Mouse (Mus musculus) lung, postnatal 10 days (tissue): ENCODE measurements around the gene Siglecf.

Source experiments
- DNase-seq: peaks from one replicate; pipeline ENCODE4 v3.0.0; 2021

The Siglecf gene

DNA sequence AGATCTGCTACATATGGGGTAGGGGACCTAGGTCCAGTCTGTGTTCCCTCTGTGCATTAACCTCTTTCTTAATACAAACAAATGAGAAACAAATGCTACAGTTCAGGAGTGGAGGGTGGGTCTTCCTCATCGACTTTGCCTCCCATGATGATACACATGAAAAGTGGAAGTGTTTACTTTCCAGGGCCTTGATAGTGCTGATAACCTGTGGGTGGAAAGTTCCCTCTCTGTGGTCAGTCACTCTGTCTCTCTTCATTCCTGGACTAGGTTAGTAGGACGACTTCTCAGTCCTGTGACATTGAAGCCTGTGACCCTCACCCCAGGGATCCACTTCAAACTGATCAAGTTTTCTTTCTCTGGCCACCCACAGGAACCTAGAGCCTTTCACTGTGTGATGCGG lies at the start of gene Siglecf:
TSS of gene Siglecf (plus strand) at position 188 of the 400 bp plus-strand sequence.
- no peak for DNase-seq

DNA sequence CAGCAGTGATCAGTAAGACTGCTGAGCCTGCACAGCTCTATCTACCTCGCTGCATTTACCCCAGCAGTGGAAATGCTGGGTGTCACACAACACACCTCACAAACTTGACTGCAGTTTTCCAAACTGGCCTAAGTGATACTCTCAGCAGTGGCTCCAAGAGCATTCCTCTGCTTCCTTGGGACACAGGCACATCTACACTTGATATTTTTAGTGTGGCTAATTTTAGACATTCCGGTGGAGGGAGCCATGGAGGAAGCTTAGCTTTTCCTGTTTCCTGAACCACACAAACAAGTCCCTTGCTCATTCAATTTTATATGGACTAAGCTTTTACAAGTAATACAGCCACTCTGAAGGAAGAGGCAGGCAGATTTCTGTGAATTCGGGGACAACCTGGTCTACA lies 45.9 kb upstream of the Siglecf start:
- peak; percentile 41 for DNase-seq

DNA sequence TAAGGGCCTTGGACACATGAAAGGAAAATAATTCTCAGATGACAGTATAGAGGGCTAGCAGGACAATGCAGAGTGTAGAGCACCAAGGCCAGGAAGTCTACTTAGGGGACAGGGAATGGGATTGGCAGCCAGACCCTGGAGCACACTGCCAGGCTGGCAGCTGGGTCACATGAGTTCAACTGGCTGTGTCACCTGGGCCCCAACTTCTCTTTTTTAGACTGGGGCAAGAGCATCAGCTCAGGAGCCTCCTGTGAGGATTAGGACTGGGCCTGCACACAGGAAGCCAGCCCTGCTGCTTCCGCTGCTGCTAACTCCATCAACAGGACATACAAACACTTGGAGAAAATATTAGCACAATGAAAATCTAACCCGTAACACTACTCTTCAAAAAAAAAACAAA lies 42.1 kb upstream of the Siglecf start:
- DNase-seq = no peak

DNA sequence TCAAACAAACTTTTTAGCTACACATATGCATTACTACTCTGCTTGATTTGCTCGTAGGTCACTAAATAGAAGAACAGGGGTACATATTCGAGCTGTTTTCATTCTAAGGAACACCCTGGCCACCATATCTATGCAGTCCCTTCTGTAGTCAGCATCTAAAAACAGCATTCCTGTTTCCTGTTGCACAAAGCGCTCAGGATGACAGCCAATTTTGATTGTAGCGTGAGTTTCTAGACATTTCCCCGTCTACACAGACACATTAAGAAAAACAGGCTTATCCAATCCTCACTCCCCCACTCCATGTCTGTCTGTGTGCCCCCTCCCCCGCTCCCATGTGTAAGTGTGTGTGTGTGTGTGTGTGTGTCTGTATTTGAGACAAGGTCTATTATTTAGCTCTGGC lies 39.5 kb upstream of the Siglecf start:
- DNase-seq = peak; percentile 8

DNA sequence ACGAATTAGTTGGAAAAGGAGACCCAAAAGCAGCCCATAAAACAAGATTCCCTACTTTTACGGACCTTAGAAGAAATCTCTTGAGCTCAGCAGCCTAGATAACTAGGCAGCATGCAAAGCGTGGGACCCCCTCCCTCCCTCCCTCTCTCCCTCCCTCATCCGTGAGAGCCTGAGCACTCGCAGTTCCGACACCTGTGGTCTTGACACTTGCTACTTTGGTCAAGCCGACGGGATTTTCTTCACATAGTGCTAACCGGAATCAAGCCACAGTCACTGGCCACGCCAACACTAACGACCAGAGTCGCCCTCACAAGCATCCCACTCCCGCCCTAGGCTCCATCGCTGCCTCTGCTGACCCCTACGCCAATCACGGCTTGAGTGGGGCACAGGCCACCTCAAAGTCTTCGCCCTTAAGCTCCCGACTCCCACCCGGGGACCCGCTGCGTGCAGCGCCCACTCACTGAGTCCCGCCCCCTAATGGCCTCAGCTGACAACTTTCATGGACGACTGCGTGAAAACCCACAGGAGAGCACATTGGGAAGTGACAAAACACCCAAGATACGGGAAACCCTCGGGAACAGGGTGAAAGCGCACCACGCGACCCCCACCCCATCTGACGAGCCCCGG lies 38.6 kb upstream of the Siglecf start:
- no peak for DNase-seq

DNA sequence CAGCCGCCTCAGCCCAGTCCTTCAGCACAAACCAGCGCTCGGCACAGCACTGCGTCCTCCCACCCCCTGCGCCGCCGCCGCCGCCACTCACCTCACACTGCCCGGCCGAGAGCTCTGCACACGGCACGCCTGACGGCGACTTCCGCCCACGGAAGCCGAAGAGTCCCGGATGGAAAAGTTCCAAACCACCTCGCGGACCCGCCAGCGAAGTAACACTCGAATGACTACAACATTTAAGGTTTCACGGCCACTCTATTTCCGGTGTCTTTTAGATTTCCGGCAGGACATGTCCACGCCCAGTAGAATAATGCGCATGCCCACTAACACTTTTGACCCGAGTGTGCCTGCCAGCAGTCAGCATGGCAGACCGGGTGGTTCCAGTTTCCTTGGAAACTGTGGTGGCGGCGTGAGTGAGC lies 38.1 kb upstream of the Siglecf start, which contains the start of gene Zfp715:
TSS of gene Zfp715 (minus strand) at position 282 of the 416 bp plus-strand sequence.
- DNase-seq = peak; percentile 97

DNA sequence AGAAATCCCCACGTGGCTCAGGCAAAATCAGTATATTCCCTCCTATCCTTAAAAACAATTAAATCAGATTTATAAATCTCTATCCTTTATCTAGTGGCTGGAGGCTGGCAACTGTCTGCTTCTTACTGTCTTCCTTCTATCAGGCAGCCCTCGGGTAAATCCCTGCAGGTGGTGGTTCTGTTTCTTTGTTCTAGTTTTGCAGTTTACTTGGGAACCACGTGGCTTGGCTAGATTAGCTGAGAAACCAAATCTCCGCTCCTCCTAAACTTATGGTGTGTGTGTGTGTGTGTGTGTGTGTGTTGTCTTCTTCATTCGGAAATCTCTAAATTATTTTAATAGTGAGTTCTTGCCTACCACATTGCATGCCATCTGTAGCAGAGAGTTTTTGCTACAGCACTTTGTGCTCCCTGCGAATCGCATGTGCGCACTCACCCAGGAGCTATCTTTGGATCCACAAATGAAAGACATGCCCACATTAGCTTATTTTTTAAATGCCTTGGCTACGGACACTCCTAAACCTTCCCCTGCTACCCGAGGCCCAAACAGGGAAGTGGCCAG lies 24.8 kb upstream of the Siglecf start:
- DNase-seq = no peak

DNA sequence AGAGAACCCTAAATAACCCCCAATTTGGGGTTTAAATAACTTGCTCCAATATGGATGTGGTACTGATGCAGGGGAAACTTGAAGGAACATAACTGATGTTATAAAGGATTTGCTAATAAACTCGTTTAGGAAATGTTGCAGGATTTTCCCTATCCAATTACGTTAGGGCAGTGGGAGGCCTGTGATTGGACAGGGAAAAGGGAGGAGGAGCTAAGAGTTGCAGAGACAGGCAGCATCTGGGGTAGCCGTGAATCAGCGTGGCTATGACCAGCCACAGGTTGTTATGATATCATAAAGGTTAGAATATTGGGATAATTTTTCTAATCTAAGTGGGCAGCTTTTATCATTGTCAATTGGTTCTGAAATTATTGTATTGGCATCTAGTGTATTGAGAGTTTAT lies 23.0 kb upstream of the Siglecf start:
- DNase-seq = no peak

DNA sequence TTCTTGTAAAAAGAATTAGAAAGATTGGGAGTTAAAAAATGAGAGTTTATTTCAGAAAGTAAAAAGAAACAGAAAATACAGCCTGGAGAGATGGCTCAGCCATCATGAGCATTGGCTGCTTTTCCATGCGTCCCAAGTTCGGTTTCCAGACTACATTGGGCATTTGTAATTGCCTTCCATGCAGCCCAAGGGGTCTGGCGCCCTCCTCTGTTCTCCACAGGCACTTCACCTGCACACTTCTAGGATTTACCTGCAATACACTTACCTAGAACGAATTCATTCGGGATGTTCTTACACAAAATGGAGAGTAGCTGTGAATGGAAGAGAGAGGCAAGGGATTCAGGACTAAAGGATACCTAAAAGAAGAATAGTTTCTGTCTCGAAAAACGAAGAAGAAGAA lies 17.9 kb upstream of the Siglecf start:
- peak; percentile 30 for DNase-seq

DNA sequence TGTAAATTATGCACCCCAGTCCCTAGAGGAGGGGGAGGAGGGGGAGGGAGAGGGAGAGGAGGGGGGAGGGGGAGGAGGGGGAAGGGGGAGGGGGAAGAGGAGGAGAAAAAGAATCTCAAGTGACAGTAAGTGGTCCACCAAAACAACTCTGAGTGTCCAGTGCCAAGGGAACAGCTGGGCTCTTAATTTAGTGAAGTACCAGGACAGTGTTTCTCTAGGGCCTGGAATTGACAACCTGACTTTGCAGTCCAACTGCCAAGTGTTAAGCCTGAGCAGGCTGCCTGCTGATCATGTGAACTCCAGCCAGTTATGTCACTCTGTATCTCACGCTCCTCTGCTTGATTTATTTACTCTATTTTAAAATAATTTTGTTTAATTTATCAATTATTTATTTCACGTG lies 17.2 kb upstream of the Siglecf start:
- no peak for DNase-seq

DNA sequence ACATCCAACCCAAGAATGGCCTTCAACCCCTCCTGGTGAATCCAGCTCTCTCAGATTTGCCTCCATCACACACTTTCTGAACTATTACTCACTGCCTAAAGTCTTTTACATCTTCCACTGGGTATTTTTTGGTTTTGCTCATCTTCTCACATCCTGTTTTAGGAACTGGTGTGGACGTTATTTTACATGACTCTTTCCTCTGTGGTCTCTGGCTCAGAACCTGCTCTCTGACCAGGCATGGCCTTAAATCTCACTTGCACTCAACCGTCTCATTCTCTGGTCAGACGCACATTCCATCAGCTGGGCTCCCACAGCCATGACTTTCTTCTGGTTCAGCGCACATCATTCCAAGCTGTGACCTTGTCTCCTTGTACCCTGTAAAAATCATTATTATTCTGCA lies 10.4 kb upstream of the Siglecf start:
- DNase-seq = no peak

DNA sequence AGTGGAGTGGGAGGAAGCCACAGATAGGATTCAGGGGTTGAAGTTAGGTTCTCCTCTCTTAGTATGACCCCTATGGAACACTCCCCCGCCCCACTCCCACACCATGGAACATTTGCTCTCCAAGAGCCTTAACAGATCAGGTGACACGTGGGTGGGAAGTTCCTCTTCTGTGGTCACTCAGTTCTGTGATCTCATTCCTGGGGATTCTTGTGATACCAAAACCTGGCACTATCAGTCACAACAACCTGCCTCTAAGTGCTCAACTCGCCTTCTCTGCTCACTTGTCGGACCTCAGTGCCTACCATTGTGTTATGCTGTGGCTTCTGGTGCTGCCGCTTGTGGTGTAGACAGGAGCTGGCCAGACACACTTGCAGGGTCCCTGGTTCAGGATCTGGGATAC lies 8.0 kb upstream of the Siglecf start:
- no peak for DNase-seq

DNA sequence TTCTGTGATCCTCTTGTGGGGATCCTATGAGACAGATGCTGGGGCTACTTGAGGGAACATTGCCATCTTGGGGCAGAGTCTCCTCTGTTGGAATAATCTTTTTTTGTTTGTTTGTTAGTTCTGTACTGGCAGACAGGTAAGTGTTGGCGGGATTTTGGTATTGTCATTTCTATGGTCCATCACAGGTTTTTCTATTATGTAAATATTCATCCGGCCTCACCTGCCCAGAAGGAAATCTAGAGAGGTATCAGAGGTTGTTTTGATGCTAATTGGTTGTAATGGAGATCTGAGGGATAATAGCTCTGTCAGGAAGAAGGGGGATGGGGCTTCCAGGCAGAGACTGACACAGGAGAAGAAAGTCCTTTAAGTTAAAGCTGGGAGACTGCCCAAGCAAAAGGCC lies 7.1 kb upstream of the Siglecf start:
- no peak for DNase-seq

DNA sequence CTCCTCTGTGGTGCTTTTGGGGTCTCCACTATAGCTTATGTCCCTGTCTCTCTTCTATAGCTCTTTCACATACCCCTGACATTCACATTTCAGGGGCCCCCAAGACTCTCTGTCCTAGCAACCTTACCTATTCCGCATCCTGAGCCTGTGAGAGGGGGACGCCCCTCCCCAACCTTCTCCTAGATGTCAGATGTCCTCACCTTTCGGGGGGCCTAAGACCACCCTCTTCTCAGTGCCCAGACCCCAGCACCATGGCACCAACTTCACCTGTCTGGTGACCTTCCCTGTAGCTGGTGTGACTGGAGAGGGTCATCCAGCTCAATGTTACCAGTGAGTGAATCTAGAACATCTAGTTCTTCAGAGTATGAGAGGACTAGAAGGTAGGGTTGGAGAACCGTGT lies 6.7 kb upstream of the Siglecf start:
- DNase-seq = no peak

DNA sequence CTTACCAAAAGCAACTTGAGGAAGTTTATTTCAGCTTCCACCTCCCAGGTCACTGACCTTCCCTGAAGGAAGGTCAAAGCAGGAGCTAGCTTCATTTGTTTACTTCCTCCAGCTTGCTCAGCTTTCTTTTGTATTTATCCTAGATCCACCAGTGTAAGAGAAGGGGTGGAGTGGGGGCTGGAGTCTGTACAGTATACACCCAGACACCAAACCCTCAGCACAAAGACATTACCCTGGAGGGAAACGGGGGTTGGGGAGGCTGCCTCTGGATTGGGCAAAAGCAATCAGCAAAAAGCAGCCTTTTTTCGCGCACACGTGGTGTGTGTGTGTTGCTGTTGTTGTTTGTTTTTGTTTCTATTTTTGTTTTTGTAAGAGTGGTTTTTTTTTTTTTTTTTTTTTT lies 5.0 kb upstream of the Siglecf start:
- no peak for DNase-seq

DNA sequence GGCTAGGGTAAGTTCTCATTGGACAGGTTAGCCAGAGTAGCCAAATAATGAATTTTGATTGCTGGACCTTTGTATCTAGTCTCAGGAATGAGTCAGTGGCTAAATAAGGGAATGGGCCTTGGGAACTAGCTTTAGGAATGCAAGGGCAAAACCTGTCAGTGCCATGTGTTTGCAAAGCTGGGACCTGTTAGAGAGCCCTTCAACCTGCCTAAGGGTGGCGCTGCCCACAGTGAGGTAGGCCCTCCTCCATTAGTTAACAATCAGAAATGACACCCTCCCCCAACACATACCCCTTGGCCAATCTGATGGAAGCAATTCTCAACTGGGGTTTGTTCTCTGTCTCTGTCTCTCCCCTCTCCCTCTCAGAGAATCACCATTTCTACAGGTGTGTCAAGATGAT lies 4.6 kb upstream of the Siglecf start:
- no peak for DNase-seq

DNA sequence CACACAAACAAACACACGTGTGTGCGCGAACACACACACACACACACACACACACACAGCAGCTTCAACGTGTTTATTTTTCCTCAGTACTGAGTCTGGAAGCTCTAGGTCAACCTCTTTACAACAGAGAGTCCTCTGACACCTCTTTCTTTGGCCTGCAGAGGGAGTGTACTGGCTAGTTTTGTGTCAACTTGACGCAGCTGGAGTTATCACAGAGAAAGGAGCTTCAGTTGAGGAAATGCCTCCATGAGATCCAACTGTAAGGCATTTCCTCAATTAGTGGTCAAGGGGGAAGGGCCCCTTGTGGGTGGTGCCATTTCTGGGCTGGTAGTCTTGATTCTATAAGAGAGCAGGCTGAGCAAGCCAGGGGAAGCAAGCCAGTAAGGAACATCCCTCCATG lies 1.5 kb upstream of the Siglecf start:
- DNase-seq = peak; percentile 22

DNA sequence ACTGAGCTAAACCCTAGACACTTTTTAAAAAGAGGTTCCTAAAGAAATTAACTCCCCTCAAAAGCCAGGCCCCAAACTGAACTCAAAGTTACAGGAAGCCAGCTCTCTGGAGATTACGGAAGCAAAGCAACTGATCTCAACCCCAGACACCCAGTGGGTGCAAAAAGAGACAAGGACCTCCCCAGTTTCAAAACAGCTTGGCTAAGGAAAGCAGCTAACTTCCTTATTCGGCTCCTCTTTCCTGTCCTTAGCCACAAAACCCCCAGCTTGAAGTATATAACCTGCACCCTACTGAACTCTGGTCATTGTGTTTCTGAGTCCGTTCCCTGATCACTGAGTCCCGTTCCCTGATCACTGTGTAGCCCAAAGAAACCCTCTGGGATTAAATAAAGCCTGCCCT lies 2.0 kb downstream of the Siglecf start:
- peak; percentile 7 for DNase-seq

DNA sequence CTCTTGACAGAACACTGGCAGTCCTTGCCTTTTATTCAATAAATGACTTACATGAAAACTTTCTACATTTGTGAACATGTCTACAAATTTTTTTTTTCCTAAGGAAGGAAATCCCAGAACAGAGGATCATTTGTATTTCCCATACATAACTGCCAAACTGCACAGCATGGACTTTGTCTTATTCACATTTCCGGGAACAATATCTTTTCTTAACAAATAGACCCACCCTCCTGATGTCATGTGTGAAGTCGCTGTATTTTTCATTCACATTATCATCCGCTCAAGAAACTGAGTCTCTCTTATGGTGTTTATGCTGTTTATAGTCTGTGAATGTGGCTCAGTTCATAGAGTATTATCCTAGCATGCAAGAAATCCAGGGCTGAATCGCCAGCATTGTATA lies 2.6 kb downstream of the Siglecf start:
- no peak for DNase-seq

DNA sequence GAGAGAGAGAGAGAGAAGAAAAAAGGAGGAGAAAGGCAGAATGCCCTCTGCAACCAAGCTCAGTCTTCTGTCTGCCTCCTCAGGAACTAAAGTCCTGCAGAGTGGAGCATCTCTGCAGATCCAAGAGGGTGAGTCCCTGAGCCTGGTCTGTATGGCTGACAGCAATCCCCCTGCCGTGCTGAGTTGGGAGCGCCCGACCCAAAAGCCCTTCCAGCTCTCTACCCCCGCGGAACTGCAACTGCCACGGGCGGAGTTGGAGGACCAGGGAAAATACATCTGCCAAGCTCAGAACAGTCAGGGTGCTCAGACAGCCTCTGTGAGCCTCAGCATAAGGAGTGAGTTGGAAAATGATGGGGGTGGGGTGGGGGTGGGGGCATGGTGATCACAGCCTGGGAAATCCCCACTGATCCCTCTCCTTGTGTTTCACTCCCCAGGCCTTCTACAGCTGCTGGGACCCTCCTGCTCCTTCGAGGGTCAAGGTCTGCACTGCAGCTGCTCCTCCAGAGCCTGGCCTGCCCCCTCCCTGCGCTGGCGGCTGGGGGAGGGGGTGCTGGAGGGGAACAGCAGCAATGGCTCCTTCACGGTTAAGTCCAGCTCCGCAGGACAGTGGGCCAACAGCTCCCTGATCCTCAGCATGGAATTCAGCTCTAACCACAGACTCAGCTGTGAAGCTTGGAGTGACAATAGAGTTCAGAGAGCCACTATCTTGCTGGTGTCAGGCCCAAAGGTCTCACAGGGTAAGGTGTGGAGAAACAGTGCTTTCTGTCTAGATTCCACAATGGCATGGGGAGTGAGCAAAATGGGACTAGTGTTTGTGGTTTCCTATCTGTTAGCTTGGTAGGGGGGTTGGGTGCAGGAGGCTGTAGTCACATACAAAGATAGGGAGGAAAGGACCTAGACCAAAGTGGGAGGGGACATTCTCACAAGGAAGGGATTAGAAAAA lies 4.0 kb downstream of the Siglecf start:
- no peak for DNase-seq

DNA sequence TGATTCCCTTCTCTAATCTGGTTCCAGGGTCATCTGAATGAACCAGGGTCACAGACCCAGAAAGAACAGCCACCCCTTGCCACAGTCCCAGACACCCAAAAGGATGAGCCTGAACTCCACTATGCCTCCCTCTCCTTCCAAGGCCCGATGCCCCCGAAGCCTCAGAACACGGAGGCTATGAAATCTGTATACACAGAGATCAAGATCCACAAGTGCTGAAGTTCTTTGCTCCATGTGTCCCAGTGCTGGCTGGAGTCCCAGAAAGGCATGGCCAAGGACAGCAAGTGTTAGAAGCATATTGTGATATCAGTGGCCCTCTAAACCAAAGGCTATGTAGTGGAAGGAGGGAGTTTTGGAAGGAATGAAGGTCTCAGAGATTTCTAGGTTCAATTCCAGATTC lies 7.4 kb downstream of the Siglecf start:
- no peak for DNase-seq

DNA sequence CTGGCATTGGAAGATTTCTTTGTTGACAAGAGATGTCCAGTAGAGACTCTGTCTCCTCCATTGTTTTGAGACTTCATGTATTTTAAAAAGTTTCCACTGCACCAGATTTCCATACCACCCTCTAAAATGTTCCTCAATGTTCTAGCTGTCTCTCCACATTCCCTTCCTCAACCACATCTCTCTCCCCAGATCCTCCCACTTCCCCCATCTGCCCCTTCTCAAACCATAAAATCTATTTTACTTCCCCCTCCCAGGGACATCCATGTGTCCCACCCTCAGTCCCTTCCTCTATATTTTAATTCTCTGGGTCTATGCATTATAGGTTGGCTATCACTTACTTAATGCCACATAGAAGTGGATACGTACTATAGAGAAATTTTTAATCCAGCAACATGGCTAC lies 10.3 kb downstream of the Siglecf start:
- no peak for DNase-seq

DNA sequence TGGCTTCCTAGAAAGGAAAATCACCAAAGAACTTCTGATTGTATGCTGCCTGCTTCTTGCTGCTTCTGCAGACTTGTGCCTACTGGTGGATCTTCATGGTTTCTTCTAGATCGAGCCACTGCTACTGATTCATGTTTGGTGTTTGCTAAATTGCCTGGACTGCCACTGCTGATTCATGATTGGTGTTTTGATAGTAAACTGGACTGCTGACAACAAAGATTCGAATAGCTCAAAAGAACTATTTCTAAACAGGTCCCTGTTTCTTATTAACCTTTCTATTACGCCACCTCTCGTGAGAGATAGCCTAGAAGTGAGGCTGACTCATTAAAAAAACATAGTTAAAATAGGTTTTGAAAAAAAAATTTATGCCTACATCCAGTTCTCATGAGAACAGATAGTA lies 10.9 kb downstream of the Siglecf start:
- no peak for DNase-seq

DNA sequence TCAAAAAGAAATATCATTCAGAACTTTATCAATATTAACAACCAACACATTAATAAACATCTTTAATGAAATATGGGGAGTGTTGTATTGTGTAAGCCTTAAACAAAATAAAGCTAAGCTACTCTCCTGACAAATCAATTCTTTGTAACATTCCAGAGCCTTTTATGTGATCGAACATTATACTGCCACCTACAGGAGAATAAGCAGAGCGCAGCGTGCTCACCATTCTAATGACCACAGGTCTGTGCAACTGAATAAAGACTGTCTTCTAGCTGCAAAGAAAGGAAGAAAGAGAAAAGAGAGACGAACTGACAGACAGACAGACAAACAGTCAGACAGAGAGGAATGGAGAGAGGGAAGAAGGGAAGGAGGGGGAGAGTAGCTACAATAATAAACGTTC lies 27.1 kb downstream of the Siglecf start:
- peak; percentile 19 for DNase-seq
